Mouse (Mus musculus) CH12.LX (cell line): ENCODE results near the gene Arhgef18.

Experiments used
- CTCF ChIP-seq, 2 experiments: IDR thresholded peaks in 1 of 2; conservative IDR thresholded peaks in 1 of 2; 2 replicates each; pipeline ENCODE4 v1.5.1; 2011 to 2012; ENCODE audit warnings: low read depth in 2 of 2, low read length in 2 of 2, improper control_type of control experiment in 1 of 2, inconsistent platforms in 1 of 2, mild to moderate bottlenecking in 1 of 2, moderate library complexity in 1 of 2
- EP300 ChIP-seq: IDR thresholded peaks from 2 replicates; pipeline ENCODE4 v1.6.1; 2011; ENCODE audit warnings: low read length, improper control_type of control experiment
- POLR2A ChIP-seq: IDR thresholded peaks from 2 replicates; pipeline ENCODE4 v1.6.1; 2011; ENCODE audit warnings: low read depth, mild to moderate bottlenecking, improper control_type of control experiment, low read length
- UBTF ChIP-seq: IDR thresholded peaks from 2 replicates; pipeline ENCODE4 v1.6.1; 2012; ENCODE audit warnings: low read depth, mild to moderate bottlenecking, inconsistent platforms, low read length, improper control_type of control experiment, moderate library complexity

DNA sequence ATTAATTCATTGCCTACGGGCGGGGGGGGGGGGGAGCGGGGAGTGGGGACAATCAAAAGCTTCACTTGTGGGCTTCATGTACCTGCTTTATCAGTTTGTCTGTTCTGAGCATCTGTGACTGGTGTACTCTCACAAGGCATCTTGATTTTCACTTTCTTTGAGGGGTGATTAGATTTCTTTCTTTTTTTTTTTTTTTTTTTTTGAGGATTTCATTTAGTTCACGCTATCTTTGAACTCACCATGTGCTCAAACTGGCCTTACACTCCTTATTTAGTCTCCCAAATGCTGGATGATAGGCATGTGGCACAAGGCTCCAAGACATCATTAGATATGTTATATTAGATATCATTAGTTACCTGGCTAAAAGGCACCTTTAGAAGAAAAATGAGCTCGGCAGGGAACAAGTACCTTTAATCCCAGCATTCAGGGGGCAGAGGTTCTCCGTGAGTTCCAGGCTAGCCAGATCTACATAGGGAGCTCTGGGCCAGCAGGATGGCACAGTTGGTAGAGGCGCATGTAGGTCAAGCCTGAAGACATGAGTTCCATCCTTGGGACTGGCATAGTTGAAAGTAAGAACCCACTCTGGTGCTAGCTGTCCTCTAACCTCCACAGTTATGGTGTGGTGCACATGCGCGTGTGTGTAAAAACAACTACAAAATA, 75.2 kb downstream of the Arhgef18 start:
- TF ChIP-seq EP300: no peak
- TF ChIP-seq POLR2A: no peak
- no peak for TF ChIP-seq CTCF (conservative IDR thresholded peaks at IDR 0.05 in 1 of 2, IDR thresholded peaks at IDR 0.05 in 1 of 2; ENCODE audit: low read depth in 2 of 2, low read length in 2 of 2)
- TF ChIP-seq UBTF: no peak
